Mouse (Mus musculus) liver, embryonic 14.5 days (tissue): ENCODE measurements around the gene Olfr827.

ENCODE experiments used
- CTCF ChIP-seq: IDR thresholded peaks from 2 replicates; pipeline ENCODE4 v1.5.1; 2016; ENCODE audit warnings: antibody characterized with exemption, low read depth, control low read depth
- EP300 ChIP-seq: IDR thresholded peaks from 2 replicates; pipeline ENCODE4 v1.6.1; 2016; ENCODE audit warnings: antibody characterized with exemption, low read depth

GRCm38 (mm10) chr10:130228246-130228645, 14.0 kb upstream of the Olfr827 start:
- peak; percentile 70 for TF ChIP-seq CTCF
- TF ChIP-seq EP300, result no peak
